Comparison of ENCODE assay signal across 8 mouse cellular contexts in the genomic region with DNA sequence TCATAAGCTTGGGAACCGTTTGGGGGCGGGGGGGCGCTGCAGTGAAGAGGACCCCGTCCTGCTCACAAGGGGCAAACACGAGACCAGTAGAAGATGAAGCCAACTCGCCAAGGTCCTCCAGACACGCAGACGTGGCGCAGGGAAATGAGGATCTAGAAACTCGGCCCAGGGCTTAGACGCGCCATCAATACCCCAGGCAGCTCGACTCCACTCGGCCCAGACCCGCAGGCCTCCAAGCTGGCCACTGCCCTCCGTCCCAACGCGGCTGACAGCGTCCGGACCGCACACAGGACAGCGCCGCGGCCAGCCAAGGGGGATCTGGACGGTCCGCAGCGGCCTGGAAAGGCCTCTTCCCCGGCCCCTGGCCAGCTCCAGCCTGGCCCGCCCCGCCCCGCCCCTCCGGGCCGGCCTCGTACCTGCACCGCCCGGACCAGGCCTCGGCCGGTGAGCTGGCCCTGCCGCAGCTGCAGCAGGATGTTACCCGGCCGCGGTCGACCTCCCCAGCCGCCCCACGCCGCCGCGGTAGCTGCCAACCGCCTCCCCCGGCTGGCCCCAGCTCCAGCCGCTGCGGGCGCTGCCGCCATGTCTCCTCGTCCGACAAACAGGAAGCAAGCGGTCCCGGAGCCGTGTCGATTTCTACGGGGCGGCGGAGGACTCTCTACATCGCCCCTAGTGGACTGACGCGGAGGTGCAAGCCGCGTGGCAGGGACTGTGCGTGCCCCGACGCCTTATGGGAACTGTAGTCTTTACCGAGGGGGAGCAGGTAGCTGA. TPM values are rescaled to one million over a fixed set of nuclear protein-coding genes. Genes with fewer than 3 reads are reported as not detected.
A peak's percentile ranks its signal among the peaks of the same experiment; 100 is the strongest.
DNase-seq lines count a peak whose midpoint lies in the region; ATAC-seq and TF ChIP-seq lines count a peak whose summit lies in the region.

Gene Trpc4ap (minus strand): TSS at position 662 of the 771 bp plus-strand sequence.

- peak within 1 kb of the TSS; percentile 90 for H3K27ac ChIP-seq in hindbrain, embryonic 14.5 days

- H3K27me3 ChIP-seq in Patski: no peaks in the 10 kb centered on the region
- no peaks in the 10 kb centered on the region for H3K27me3 ChIP-seq in hindbrain, embryonic 14.5 days (ENCODE audit: control insufficient read depth, insufficient read depth, low read length)

- POLR2A ChIA-PET in Patski (lab: Charles Lee): interaction anchor here (0.6 to 1.4 kb wide), 3 partner anchors 19 to 418 kb away, joined by 3 to 4 read pairs (median 3); no protein-coding TSS in a partner anchor

- peak; percentile 71 for DNase-seq in Patski (ENCODE audit: low read depth, low spot score)
- DNase-seq in cerebellum, postnatal 14 days: peak; percentile 99
- DNase-seq in frontal cortex, postnatal 25 days (ENCODE audit: low spot score in 2 of 2): peak; percentile 97 to 98
- DNase-seq in hindbrain, embryonic 14.5 days (ENCODE audit: low spot score): peak; percentile 99
- peak; percentile 97 to 98 for DNase-seq in layer of hippocampus, postnatal 36 days
- DNase-seq in lung, postnatal 36 days: peak; percentile 98
- peak; percentile 96 for DNase-seq in retina, postnatal 1 day
- DNase-seq in urinary bladder, adult 18-20 months (ENCODE audit: low spot score in 2 of 2): peak; percentile 95 to 98

- TF ChIP-seq CTCF in Patski (IDR thresholded peaks at IDR 0.05): peak; percentile 99

- ATAC-seq in Patski: peak; percentile 87
- ATAC-seq in hindbrain, embryonic 14.5 days (ENCODE audit: low FRiP score): peak; percentile 96

- H3K9ac ChIP-seq in hindbrain, embryonic 14.5 days: peak within 1 kb of the TSS; percentile 91

- peaks cover 6% of the 10 kb centered on the region; the same call in 1 of the 2 replicates for H3K36me3 ChIP-seq in hindbrain, embryonic 14.5 days (replicated peaks; ENCODE audit: control insufficient read depth, insufficient read depth)

- WGBS in hindbrain, embryonic 14.5 days: under 1% methylated on average over 53 of the region's 72 CpGs

- H3K4me2 ChIP-seq in hindbrain, embryonic 14.5 days (replicated peaks): peak within 1 kb of the TSS; percentile 89

- peak within 1 kb of the TSS; percentile 97 for H3K4me3 ChIP-seq in hindbrain, embryonic 14.5 days (replicated peaks; ENCODE audit: low read length)

- in situ Hi-C loops in Patski (cut with MboI; ENCODE audit: low pct_unique_long_range_greater_than_20kb): loop anchor here (10.0 kb wide), 1 partner anchor 63 kb away; the partner anchor contains the start of gene Procr

- CTCF ChIA-PET in Patski (lab: Charles Lee): interaction anchor here (0.9 to 2.4 kb wide), 10 partner anchors 10 to 73 kb away, joined by 3 to 9 read pairs (median 6); no protein-coding TSS in a partner anchor

- peaks cover 19% of the 10 kb centered on the region for H3K4me1 ChIP-seq in hindbrain, embryonic 14.5 days (replicated peaks; ENCODE audit: control insufficient read depth, insufficient read depth, low read length)

- H3K9me3 ChIP-seq in hindbrain, embryonic 14.5 days (ENCODE audit: control insufficient read depth, low read length): no peaks in the 10 kb centered on the region

RNA-seq across cellular contexts. Expression of gene Trpc4ap, which starts in this region (rescaled TPM):
- 120 TPM for polyA plus RNA-seq in Patski (2021)
- 163 and 176 TPM in 2 replicates for polyA plus RNA-seq in hindbrain, embryonic 14.5 days (2014; fragmentation: Nextera tagmentation; extraction: Ambion mirVana)
- 100 to 1,000 TPM; 154 to 160 TPM for total RNA-seq in layer of hippocampus, postnatal 36 days (2021)

Comparison
In these comparisons a context has a peak if more than half of its experiments do, and no peak if none do; other contexts are left out.
1. Peak in every context shown above with its lines: DNase-seq, ATAC-seq, H3K4me3 ChIP-seq and H3K27ac ChIP-seq.